Mouse (Mus musculus) heart, postnatal 25 days (tissue): Measurements from ENCODE around the gene Ankrd27. TPM values are rescaled to one million over a fixed set of nuclear protein-coding genes. Genes with fewer than 3 reads are reported as not detected.
A peak's percentile ranks its signal among the peaks of the same experiment; 100 is the strongest.

Source experiments
- DNase-seq: peaks from one replicate; pipeline ENCODE4 v3.0.0; 2022; ENCODE audit warnings: low spot score
- intact Hi-C: fragments of 180-260 bp; cut with DNase I; formaldehyde crosslinking; loops from one replicate; pipeline ENCODE4 v1.15.1; 2025
- total RNA-seq, 2 experiments: library from RNA; stranded (reverse); gene quantifications; 2 replicates each; pipeline ENCODE4 v1.2.3; 2021

Ankrd27 gene
- total RNA-seq, 2 experiments from 2014 or later = 12.3 to 12.6 TPM

GRCm38 (mm10) chr7:35622626-35623025 is 36.6 kb downstream of the Ankrd27 start:
- intact Hi-C loops = no loop called here
- DNase-seq = no peak

- intact Hi-C loops = no loop called here
- no peak for DNase-seq
These were observed 40.0 kb downstream of the Ankrd27 start for GRCm38 (mm10) chr7:35626038-35626437.

GRCm38 (mm10) chr7:35627371-35627770 is 41.3 kb downstream of the Ankrd27 start:
- DNase-seq = no peak
- intact Hi-C loops = no loop called here

GRCm38 (mm10) chr7:35628496-35628895 is 42.5 kb downstream of the Ankrd27 start:
- DNase-seq = no peak
- intact Hi-C loops = no loop called here

GRCm38 (mm10) chr7:35636229-35636628 is 50.2 kb downstream of the Ankrd27 start:
- intact Hi-C loops = loop anchor here (5.0 kb wide), 1 partner anchor 89 kb away; no protein-coding TSS in a partner anchor

GRCm38 (mm10) chr7:35636874-35637273 is 50.8 kb downstream of the Ankrd27 start:
- no peak for DNase-seq
- intact Hi-C loops = loop anchor here (5.0 kb wide), 1 partner anchor 90 kb away; no protein-coding TSS in a partner anchor

More at GRCm38 (mm10) chr7:35636229-35636628, 50.2 kb downstream of the Ankrd27 start:
- DNase-seq = no peak

GRCm38 (mm10) chr7:35640072-35640471 is 54.0 kb downstream of the Ankrd27 start:
- DNase-seq = no peak
- intact Hi-C loops = loop anchor here (10.0 kb wide), 1 partner anchor 245 kb away; the partner anchor contains the start of genes Cep89 and Faap24

- no peak for DNase-seq
- intact Hi-C loops = loop anchor here (5.0 to 10.0 kb wide), 3 partner anchors 59 to 252 kb away; partner anchors contain the start of genes Ankrd27, Cep89, Faap24 and Nudt19
These were observed 60.5 kb downstream of the Ankrd27 start for GRCm38 (mm10) chr7:35646317-35647081.

GRCm38 (mm10) chr7:35647101-35647698 is 61.2 kb downstream of the Ankrd27 start, which contains the start of gene Pdcd5:
Pdcd5 (minus strand) TSS chr7:35647521.
- intact Hi-C loops = loop anchor here (5.0 to 10.0 kb wide), 3 partner anchors 60 to 252 kb away; partner anchors contain the start of genes Ankrd27, Cep89, Faap24 and Nudt19
- peak; percentile 91 for DNase-seq

- DNase-seq = no peak
- intact Hi-C loops = loop anchor here (5.0 to 10.0 kb wide), 3 partner anchors 61 to 254 kb away; partner anchors contain the start of genes Ankrd27, Cep89, Faap24 and Nudt19
These were observed 62.4 kb downstream of the Ankrd27 start for GRCm38 (mm10) chr7:35648239-35649069.

GRCm38 (mm10) chr7:35649071-35649470 is 63.0 kb downstream of the Ankrd27 start:
- DNase-seq = no peak
- intact Hi-C loops = loop anchor here (5.0 to 10.0 kb wide), 3 partner anchors 62 to 254 kb away; partner anchors contain the start of genes Ankrd27, Cep89, Faap24 and Nudt19

- DNase-seq = no peak
- intact Hi-C loops = no loop called here
These were observed 64.8 kb downstream of the Ankrd27 start for GRCm38 (mm10) chr7:35650716-35651410.

GRCm38 (mm10) chr7:35651583-35652270 is 65.7 kb downstream of the Ankrd27 start:
- no peak for DNase-seq
- intact Hi-C loops = no loop called here

- intact Hi-C loops = no loop called here
- DNase-seq = no peak
These were observed 71.8 kb downstream of the Ankrd27 start for GRCm38 (mm10) chr7:35657829-35658228.

- no peak for DNase-seq
- intact Hi-C loops = no loop called here
These were observed 73.1 kb downstream of the Ankrd27 start for GRCm38 (mm10) chr7:35659173-35659572.

- no peak for DNase-seq
- intact Hi-C loops = no loop called here
These were observed 77.8 kb downstream of the Ankrd27 start for GRCm38 (mm10) chr7:35663790-35664376.

GRCm38 (mm10) chr7:35668066-35669041 is 82.3 kb downstream of the Ankrd27 start:
- no peak for DNase-seq
- intact Hi-C loops = no loop called here
